Mouse (Mus musculus) cortical plate, adult 2 months (tissue): ENCODE data around the gene Fosb. TPM values are rescaled to one million over a fixed set of nuclear protein-coding genes. Genes with fewer than 3 reads are reported as not detected.
A peak's percentile ranks its signal among the peaks of the same experiment; 100 is the strongest.

Experiments
- H3K27ac ChIP-seq: fragments of 200-500 bp; 2 replicates; pipeline ENCODE4 v1.5.1; 2012; ENCODE audit warnings: low read length, control low read depth, inconsistent platforms; ENCODE audit not compliant: insufficient read depth
- H3K4me1 ChIP-seq: fragments of 200-500 bp; 2 replicates; pipeline ENCODE4 v1.6.1; 2011; ENCODE audit warnings: low read length; ENCODE audit not compliant: control insufficient read depth, insufficient read depth
- H3K4me3 ChIP-seq: fragments of 200-500 bp; 2 replicates; pipeline ENCODE4 v1.5.1; 2011; ENCODE audit warnings: mild to moderate bottlenecking, low read length, control low read depth; ENCODE audit not compliant: insufficient read depth
- CTCF ChIP-seq: fragments of 200-500 bp; IDR thresholded peaks from 2 replicates; pipeline ENCODE4 v1.5.1; 2011; ENCODE audit warnings: mild to moderate bottlenecking, control low read depth, low read length; ENCODE audit not compliant: insufficient read depth; ENCODE audit errors: extremely low read depth
- POLR2A ChIP-seq: fragments of 200-500 bp; IDR thresholded peaks from 2 replicates; pipeline ENCODE4 v1.6.1; 2011; ENCODE audit warnings: mild to moderate bottlenecking, low read length, control low read depth; ENCODE audit not compliant: insufficient read depth; ENCODE audit errors: extremely low read depth
- polyA plus RNA-seq: library from polyadenylated mRNA; depleted of rRNA; stranded (reverse); fragments of >200 nt; gene quantifications from 2 replicates; pipeline ENCODE4 v1.2.3, GENCODE M21; 2012

The Fosb gene
- polyA plus RNA-seq, 1 experiment = 7.1 TPM

- Histone ChIP-seq H3K4me3 (peak overlapping the region; percentile 56), H3K27ac (0 out of 2 replicates have a peak overlapping the region, but pooled peaks have one; percentile 43), H3K4me1 (no peaks in the 10 kb centered on the region)
- TF ChIP-seq CTCF (no peak), POLR2A (no peak)
Observed at GRCm38 (mm10) chr7:19270509-19271237, 39.2 kb downstream of the Fosb start.

GRCm38 (mm10) chr7:19269721-19270441 is 40.0 kb downstream of the Fosb start:
- no peaks in the 10 kb centered on the region for H3K4me1 ChIP-seq
- no peak for TF ChIP-seq POLR2A
- TF ChIP-seq CTCF = no peak
- no peak overlapping the region; the same call in 1 of the 2 replicates for H3K27ac ChIP-seq
- peak overlapping the region; percentile 56 for H3K4me3 ChIP-seq

GRCm38 (mm10) chr7:19268993-19269681 is 40.7 kb downstream of the Fosb start:
- H3K27ac ChIP-seq = no peak overlapping the region; the same call in 1 of the 2 replicates
- TF ChIP-seq CTCF (no peak), POLR2A (no peak)
- peak overlapping the region; percentile 56 for H3K4me3 ChIP-seq
- no peaks in the 10 kb centered on the region for H3K4me1 ChIP-seq

GRCm38 (mm10) chr7:19267051-19267450 is 42.8 kb downstream of the Fosb start:
- H3K4me3 ChIP-seq = no peak overlapping the region
- no peak overlapping the region for H3K27ac ChIP-seq
- TF ChIP-seq POLR2A (no peak), CTCF (no peak)
- H3K4me1 ChIP-seq = no peaks in the 10 kb centered on the region

GRCm38 (mm10) chr7:19265928-19266822 is 43.7 kb downstream of the Fosb start:
- TF ChIP-seq POLR2A (no peak), CTCF (no peak)
- Histone ChIP-seq H3K4me1 (no peaks in the 10 kb centered on the region), H3K4me3 (no peak overlapping the region), H3K27ac (no peak overlapping the region)

- H3K4me1 ChIP-seq = no peaks in the 10 kb centered on the region
- TF ChIP-seq POLR2A = no peak
- no peak overlapping the region for H3K4me3 ChIP-seq
- H3K27ac ChIP-seq = no peak overlapping the region
Observed at GRCm38 (mm10) chr7:19265147-19265546, 44.7 kb downstream of the Fosb start.

- Histone ChIP-seq H3K27ac (no peak overlapping the region), H3K4me1 (no peaks in the 10 kb centered on the region; the same call in 1 of the 2 replicates), H3K4me3 (no peak overlapping the region)
- TF ChIP-seq POLR2A = no peak
- TF ChIP-seq CTCF = no peak
Observed at GRCm38 (mm10) chr7:19258336-19258735, 51.5 kb downstream of the Fosb start.

- TF ChIP-seq POLR2A (no peak), CTCF (no peak)
- H3K4me3 ChIP-seq = no peak overlapping the region
Observed at GRCm38 (mm10) chr7:19257390-19258022, 52.3 kb downstream of the Fosb start.

GRCm38 (mm10) chr7:19256567-19256966 is 53.3 kb downstream of the Fosb start:
- Histone ChIP-seq H3K4me1 (no peaks in the 10 kb centered on the region; the same call in 1 of the 2 replicates), H3K27ac (no peak overlapping the region), H3K4me3 (no peak overlapping the region)
- TF ChIP-seq POLR2A (no peak), CTCF (no peak)

More at GRCm38 (mm10) chr7:19257390-19258022, 52.3 kb downstream of the Fosb start:
- no peak overlapping the region for H3K27ac ChIP-seq
- H3K4me1 ChIP-seq = no peaks in the 10 kb centered on the region; the same call in 1 of the 2 replicates
